Mouse (Mus musculus) heart, adult 8-10 months (tissue): ENCODE data around the gene Foxn3. TPM values are rescaled to one million over a fixed set of nuclear protein-coding genes. Genes with fewer than 3 reads are reported as not detected.
A peak's percentile ranks its signal among the peaks of the same experiment; 100 is the strongest.

Source experiments
- DNase-seq: peaks from one replicate; pipeline ENCODE4 v3.0.0; 2022; ENCODE audit warnings: low spot score
- total RNA-seq, 4 experiments: library from RNA; stranded (reverse); gene quantifications; 2 replicates each; pipeline ENCODE4 v1.2.4; 2022

The Foxn3 gene
- total RNA-seq, 4 experiments from 2014 or later = 98.7 to 128 (median 104) TPM

- DNase-seq = no peak
Observed at GRCm38 (mm10) chr12:99298242-99298641, 265.1 kb downstream of the Foxn3 start.

- no peak for DNase-seq
Observed at GRCm38 (mm10) chr12:99297792-99298191, 265.6 kb downstream of the Foxn3 start.

DNA sequence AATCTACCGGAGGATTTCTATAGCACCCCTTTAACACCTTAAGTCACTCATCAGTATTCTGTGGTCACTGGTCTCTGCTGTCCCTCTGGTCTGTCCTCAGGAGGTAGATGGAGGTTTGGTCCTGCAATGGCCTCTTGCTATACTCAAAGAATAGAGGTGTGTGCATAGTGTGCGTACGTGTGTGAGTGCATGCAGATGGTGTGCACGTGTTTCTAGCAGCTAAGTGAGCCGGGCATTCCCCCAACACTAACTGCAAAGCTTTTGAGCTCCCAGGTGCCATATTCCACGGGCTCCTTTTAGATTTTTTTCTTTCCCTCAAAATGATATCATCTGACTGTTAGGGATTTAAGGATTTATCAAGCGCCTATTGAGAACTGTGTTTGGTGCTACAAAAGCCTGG is 269.9 kb downstream of the Foxn3 start:
- no peak for DNase-seq

GRCm38 (mm10) chr12:99292152-99292551 is 271.2 kb downstream of the Foxn3 start:
- DNase-seq = no peak

GRCm38 (mm10) chr12:99287081-99287480 is 276.3 kb downstream of the Foxn3 start:
- DNase-seq = no peak

- DNase-seq = no peak
Observed at GRCm38 (mm10) chr12:99286662-99287061, 276.7 kb downstream of the Foxn3 start.

DNA sequence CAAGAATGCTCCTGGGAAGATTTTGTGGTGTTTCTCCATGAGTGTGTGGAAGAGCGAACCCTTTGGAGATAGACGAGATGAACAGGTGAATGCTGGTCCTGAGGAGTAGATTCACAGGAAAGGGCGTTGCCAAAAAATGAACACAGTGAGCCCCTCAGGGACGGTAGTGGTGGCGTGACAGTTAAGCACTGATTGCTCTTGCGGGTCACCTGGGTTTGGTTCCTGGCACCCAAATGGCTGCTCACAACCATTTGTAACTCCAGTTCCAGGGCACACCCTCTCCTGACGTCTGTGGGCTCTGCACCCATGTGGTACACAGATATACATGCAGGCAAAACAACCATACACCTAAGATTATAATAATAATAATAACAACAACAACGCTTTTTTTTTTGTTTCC is 277.7 kb downstream of the Foxn3 start:
- no peak for DNase-seq

- no peak for DNase-seq
Observed at GRCm38 (mm10) chr12:99285199-99285598, 278.2 kb downstream of the Foxn3 start.

DNA sequence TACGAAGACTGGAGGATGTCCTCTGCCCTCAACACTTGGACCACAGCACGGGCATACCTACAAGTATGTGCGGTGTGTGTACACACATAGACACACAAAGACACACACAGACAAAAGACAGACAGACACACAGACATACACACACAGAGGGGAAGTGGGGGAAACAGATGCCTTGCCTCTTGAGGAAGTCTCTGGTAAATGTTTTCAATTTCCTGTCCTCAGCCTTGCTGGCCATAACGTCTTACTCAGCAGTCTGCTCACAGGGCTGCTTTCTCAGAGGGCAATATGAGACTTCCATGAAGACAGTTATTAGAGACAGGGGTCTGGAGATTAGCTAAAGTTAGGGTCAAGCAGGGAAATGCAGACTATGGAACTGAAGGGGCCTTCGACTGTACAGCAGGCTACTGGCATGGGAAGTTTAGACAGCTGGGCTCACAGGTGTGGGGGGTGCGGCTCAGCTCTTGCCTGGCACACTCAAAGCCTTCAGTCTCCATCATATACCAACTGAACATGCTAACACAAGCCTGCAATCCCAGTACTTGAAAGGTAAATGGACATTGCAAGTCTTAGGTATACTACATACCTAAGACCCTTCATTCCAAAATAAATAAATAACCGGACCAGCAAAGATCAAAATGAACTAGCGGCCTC is 278.8 kb downstream of the Foxn3 start:
- DNase-seq = no peak

DNA sequence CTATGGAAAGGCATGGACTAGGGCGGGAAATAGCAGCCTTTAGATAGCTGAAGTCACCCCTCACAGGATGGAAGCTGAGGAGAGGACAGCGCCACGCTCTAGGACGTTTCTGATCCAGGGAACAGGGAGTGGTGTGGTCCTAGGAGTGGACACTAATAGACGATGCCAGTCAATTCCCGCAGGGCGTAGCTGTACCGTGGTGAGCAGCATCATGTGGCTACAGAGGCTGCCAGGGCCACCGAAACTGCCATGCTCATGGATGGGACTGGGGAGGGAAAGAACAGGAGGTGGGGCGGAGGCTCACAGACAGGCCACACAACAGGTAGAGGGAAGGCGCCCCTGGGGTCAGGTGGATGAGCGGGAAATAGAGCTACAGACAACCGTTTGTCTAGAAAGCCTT is 282.6 kb downstream of the Foxn3 start:
- no peak for DNase-seq

- DNase-seq = no peak
Observed at GRCm38 (mm10) chr12:99280291-99280690, 283.1 kb downstream of the Foxn3 start.

GRCm38 (mm10) chr12:99279426-99279825 is 284.0 kb downstream of the Foxn3 start:
- no peak for DNase-seq

DNA sequence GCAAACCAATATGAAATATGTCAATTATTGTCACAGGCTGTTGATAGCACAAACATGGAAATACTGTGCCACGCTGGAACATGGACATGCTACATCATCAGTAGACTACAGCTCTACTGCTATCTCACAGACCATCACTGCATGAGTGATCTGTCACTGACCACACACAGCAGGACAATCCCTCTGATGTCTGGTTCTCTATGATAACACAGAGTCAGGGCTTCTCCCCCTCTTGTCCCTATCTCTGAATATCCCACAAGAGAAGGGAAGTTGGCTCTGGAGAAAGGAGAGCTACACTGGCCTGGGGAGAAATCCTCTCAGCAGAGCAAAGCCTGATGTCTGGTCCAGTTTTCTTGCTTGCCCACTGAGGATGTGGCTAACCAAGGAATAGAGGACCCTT is 288.8 kb downstream of the Foxn3 start:
- no peak for DNase-seq

DNA sequence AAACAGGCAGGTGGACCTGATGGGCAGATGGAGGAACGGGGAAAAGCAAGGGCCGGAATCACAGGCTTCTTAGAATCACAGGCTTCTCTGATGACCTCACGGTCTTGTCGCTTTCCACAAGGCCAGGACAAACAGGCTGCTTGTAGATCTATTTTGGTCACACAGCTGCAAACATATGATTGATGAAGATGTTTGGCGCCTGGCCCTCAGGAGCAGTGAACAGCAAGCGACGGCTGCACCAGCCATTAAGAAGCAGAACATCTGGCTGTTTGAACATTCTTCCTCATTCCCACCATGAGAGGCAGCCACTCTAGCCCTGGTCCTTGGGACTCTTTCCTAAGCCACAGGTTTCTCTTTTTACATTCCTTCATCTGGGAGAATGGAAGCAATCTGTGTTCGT is 294.0 kb downstream of the Foxn3 start:
- DNase-seq = peak; percentile 70

DNA sequence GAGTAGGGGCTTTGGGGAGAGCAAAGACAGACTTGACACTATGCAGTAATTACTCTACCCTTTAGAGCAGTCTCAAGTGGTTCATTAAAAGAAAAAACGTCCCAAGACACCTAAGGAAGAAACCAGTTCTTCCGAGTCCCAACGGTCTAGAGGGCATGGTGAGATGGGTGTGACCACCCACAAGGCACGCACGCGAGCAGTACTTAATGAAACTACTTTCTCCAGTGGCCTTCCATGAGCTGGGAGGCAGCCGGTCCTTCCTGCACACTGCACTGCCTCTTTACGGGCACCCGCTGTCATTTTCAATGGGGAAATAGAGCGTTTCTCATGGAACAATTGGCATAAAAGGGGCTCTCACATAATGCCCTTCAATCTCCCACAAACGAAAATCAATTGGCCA is 294.4 kb downstream of the Foxn3 start:
- no peak for DNase-seq

DNA sequence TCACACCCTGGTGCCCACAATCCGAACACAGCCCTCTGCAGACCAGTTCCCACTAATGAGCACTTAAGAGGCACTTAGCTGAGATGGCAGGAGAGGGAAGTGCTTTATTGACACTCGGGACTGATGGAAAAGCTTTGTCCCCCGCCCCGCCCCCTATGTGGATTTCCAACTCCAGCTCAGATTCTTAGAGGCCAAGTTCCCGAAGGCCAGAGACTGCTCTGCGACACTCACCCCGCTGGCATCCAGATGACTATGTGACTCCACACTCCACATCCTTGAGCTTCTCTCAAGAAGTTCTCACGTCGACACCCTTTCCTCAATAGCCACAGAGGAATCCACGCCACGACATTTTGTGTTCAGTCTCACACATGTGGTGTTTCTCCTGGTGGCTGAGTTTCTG is 295.6 kb downstream of the Foxn3 start:
- no peak for DNase-seq

DNA sequence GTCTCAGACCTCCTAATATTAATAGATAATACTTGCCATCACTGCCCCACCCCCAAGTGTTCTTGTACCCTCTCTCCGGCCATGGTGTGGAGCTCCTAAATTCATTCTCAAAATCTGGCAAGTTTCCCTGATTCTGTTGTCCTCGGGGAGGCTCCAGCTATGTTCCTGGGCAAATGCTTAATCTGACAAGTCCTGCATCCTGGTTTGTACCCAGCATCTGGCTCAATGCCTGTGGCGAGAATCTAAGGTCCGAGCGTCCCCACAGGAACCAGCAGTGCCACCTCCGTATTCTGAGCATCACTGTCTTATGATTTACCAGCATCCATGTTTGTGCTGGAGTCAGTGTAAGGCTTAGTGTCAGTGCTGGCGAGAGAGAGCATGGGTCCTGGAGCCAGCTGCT is 296.9 kb downstream of the Foxn3 start:
- no peak for DNase-seq

GRCm38 (mm10) chr12:99265777-99266176 is 297.6 kb downstream of the Foxn3 start:
- DNase-seq = no peak

GRCm38 (mm10) chr12:99264386-99264785 is 299.0 kb downstream of the Foxn3 start:
- DNase-seq = no peak

GRCm38 (mm10) chr12:99263592-99264335 is 299.6 kb downstream of the Foxn3 start:
- DNase-seq = no peak

DNA sequence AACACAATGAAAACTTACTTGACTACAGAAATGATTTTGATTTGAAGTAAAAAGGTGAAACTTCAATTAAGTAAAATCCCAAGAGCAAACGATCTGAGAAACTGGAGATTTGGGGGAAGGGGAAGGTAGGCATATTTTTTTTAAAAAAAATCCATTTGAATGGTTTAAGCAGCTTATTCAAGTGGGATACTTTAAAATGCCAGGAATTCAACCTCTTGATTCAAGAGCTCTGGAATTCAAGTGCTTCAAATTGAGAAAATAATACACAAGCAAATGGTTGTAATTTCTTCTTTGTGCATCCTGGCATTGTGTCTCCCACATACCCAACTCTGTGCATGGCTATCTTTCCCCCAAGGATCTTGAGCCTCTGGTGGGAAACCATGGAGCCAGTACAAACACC is 300.5 kb downstream of the Foxn3 start:
- DNase-seq = no peak

DNA sequence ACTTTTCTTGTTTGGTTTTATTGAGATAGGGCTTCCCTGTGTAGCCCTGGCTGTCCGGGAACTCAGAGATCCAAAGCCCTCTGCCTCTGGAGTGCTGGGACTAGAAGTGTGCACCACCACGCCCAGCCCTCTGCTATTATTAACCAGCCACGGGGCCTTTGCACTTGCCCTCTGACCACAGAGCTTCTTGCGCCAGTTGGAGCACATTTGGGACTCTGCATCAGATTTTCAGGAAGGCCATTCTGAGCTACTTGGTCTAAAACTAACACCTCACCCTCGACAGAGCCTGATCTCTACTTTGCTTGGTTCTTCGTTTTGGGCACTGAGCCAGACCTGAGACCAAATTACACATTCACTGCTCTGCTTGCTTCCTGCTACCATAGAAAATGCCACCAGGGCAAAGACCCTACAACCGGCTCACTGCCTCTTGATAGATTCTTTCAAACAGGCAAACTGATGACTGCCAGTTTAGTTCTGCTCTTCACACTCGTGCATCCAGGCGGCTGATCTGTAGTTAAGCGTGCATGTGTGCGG is 301.2 kb downstream of the Foxn3 start:
- DNase-seq = no peak

DNA sequence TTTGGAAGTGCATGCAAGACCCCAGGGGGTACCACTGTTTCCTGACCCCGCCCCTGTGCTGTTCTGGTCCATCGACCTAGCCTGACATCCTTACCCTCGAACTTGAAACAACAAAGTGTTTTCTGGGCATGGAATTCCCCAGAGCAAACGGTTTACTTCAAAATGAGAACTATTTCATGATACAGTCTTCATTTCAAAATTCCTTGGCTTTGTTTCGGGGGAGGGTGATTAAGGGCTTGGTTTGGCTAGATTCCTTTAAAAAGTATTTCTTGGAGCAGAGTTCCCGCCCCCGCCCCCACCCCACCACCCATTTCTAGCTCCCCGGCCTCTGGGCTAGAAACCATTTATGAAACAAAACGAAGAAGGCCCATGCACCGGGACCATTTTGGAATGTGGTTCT is 303.2 kb downstream of the Foxn3 start:
- no peak for DNase-seq
